Mouse (Mus musculus): Measurements from ENCODE around the gene Sh3d21.

GRCm38 (mm10) chr4:126118651-126119050, 44.6 kb downstream of the Sh3d21 start:
- TF ChIP-seq CTCF (IDR thresholded peaks at IDR 0.05) (no peak), EP300 (IDR thresholded peaks at IDR 0.05) (no peak)

Data from lung, postnatal 0 days (tissue).